Mouse (Mus musculus) hindbrain, embryonic 16.5 days (tissue): ENCODE data around the gene Kif3a. TPM values are rescaled to one million over a fixed set of nuclear protein-coding genes. Genes with fewer than 3 reads are reported as not detected.

Source experiments
- ATAC-seq: fragments of 200-750 bp; cut with Nextera tagmentation; 2 replicates; pipeline ENCODE4 v1.8.0; 2017; ENCODE audit warnings: moderate TSS enrichment, moderate library complexity
- H3K27ac ChIP-seq: fragments of 300-500 bp; sonication (generic); 2 replicates; pipeline ENCODE4 v1.5.1; 2014; ENCODE audit warnings: low read depth, mild to moderate bottlenecking, control low read depth, low read length, moderate library complexity
- H3K27me3 ChIP-seq: fragments of 300-500 bp; sonication (generic); replicated peaks from 2 replicates; pipeline ENCODE4 v1.6.1; 2014; ENCODE audit warnings: low read length; ENCODE audit not compliant: control insufficient read depth, insufficient read depth
- H3K36me3 ChIP-seq: fragments of 300-500 bp; sonication (generic); 2 replicates; pipeline ENCODE4 v1.6.1; 2014; ENCODE audit warnings: mild to moderate bottlenecking, low read length, moderate library complexity, mixed read lengths; ENCODE audit not compliant: control insufficient read depth, insufficient read depth
- H3K4me1 ChIP-seq: fragments of 300-500 bp; sonication (generic); 2 replicates; pipeline ENCODE4 v1.6.1; 2014; ENCODE audit warnings: low read depth, low read length; ENCODE audit not compliant: control insufficient read depth, insufficient read depth
- H3K4me2 ChIP-seq: fragments of 300-500 bp; sonication (generic); 2 replicates; pipeline ENCODE4 v1.6.1; 2014; ENCODE audit warnings: mild to moderate bottlenecking, low read length, control low read depth, moderate library complexity
- H3K4me3 ChIP-seq: fragments of 300-500 bp; sonication (generic); 2 replicates; pipeline ENCODE4 v1.5.1; 2014; ENCODE audit warnings: mild to moderate bottlenecking, low read length, control low read depth, moderate library complexity
- H3K9ac ChIP-seq: fragments of 300-500 bp; sonication (generic); 2 replicates; pipeline ENCODE4 v1.6.1; 2014; ENCODE audit warnings: low read depth, mild to moderate bottlenecking, control low read depth, low read length, moderate library complexity
- H3K9me3 ChIP-seq: fragments of 300-500 bp; sonication (generic); 2 replicates; pipeline ENCODE4 v1.6.1; 2014; ENCODE audit warnings: mild to moderate bottlenecking, low read length, moderate library complexity; ENCODE audit not compliant: control insufficient read depth
- WGBS: fragments of 180-500 bp; shearing (Covaris S2); extraction: QIAGEN DNeasy Blood & Tissue Kit; methylation state at CpG from one replicate; pipeline ENCODE4 v1.1.7; 2014; 5-methylcytosine and 5-hydroxymethylcytosine counted together
- polyA plus RNA-seq: library from polyadenylated mRNA; unstranded; fragments of >200 nt; fragmentation: Nextera tagmentation; extraction: Ambion mirVana; gene quantifications from 2 replicates; pipeline ENCODE4 v1.2.1, GENCODE M21; 2015

Kif3a gene
- polyA plus RNA-seq, 1 experiment from 2014 or later = 352 TPM

GRCm38 (mm10) chr11:53523545-53524405 lies 43.4 kb upstream of the Kif3a start:
- WGBS = 86% methylated on average over 14 of the region's 14 CpGs
- peaks cover 20% of the 10 kb centered on the region for H3K4me1 ChIP-seq
- no peak overlapping the region for H3K4me2 ChIP-seq
- no peak overlapping the region for H3K9ac ChIP-seq
- no peak overlapping the region for H3K4me3 ChIP-seq
- ATAC-seq = no peak
- H3K27ac ChIP-seq = no peak overlapping the region
- H3K36me3 ChIP-seq = no peaks in the 10 kb centered on the region
- H3K27me3 ChIP-seq = no peaks in the 10 kb centered on the region
- no peaks in the 10 kb centered on the region for H3K9me3 ChIP-seq

- H3K9ac ChIP-seq = no peak overlapping the region
- H3K4me1 ChIP-seq = peaks cover 17% of the 10 kb centered on the region
- WGBS = 71% methylated on average over 6 of the region's 6 CpGs
- no peak overlapping the region for H3K27ac ChIP-seq
- no peak overlapping the region for H3K4me2 ChIP-seq
- no peaks in the 10 kb centered on the region for H3K27me3 ChIP-seq
- no peaks in the 10 kb centered on the region for H3K9me3 ChIP-seq
- H3K36me3 ChIP-seq = no peaks in the 10 kb centered on the region
- H3K4me3 ChIP-seq = no peak overlapping the region
- ATAC-seq = no peak
These were observed 42.3 kb upstream of the Kif3a start for GRCm38 (mm10) chr11:53524905-53525304.

GRCm38 (mm10) chr11:53525461-53525860 lies 41.7 kb upstream of the Kif3a start:
- no peak for ATAC-seq
- WGBS = 54% methylated on average over 4 of the region's 4 CpGs
- no peak overlapping the region for H3K4me2 ChIP-seq
- H3K36me3 ChIP-seq = no peaks in the 10 kb centered on the region
- no peaks in the 10 kb centered on the region for H3K9me3 ChIP-seq
- H3K9ac ChIP-seq = no peak overlapping the region
- H3K4me3 ChIP-seq = no peak overlapping the region
- H3K4me1 ChIP-seq = peaks cover 15% of the 10 kb centered on the region
- no peaks in the 10 kb centered on the region for H3K27me3 ChIP-seq
- no peak overlapping the region for H3K27ac ChIP-seq

GRCm38 (mm10) chr11:53528397-53529252 lies 38.6 kb upstream of the Kif3a start:
- H3K9me3 ChIP-seq = no peaks in the 10 kb centered on the region
- H3K4me3 ChIP-seq = no peak overlapping the region
- H3K36me3 ChIP-seq = peaks cover 3% of the 10 kb centered on the region; the same call in 1 of the 2 replicates
- H3K27me3 ChIP-seq = no peaks in the 10 kb centered on the region
- no peak for ATAC-seq
- H3K27ac ChIP-seq = no peak overlapping the region
- 79% methylated on average over 9 of the region's 9 CpGs for WGBS
- no peak overlapping the region for H3K4me2 ChIP-seq
- H3K4me1 ChIP-seq = no peaks in the 10 kb centered on the region; the same call in 1 of the 2 replicates
- no peak overlapping the region for H3K9ac ChIP-seq

- no peak overlapping the region for H3K4me2 ChIP-seq
These were observed 38.0 kb upstream of the Kif3a start for GRCm38 (mm10) chr11:53529253-53529557.

GRCm38 (mm10) chr11:53530001-53530400 lies 37.2 kb upstream of the Kif3a start:
- no peak overlapping the region for H3K27ac ChIP-seq
- WGBS = 83% methylated on average over 9 of the region's 9 CpGs
- H3K4me3 ChIP-seq = no peak overlapping the region
- no peaks in the 10 kb centered on the region for H3K9me3 ChIP-seq
- H3K9ac ChIP-seq = no peak overlapping the region
- peaks cover 16% of the 10 kb centered on the region for H3K36me3 ChIP-seq
- no peak overlapping the region for H3K4me2 ChIP-seq
- no peaks in the 10 kb centered on the region; the same call in 1 of the 2 replicates for H3K4me1 ChIP-seq
- H3K27me3 ChIP-seq = no peaks in the 10 kb centered on the region
- no peak for ATAC-seq

More at GRCm38 (mm10) chr11:53529253-53529557, 38.0 kb upstream of the Kif3a start:
- H3K9ac ChIP-seq = no peak overlapping the region
- no peaks in the 10 kb centered on the region; the same call in 1 of the 2 replicates for H3K4me1 ChIP-seq
- peaks cover 8% of the 10 kb centered on the region for H3K36me3 ChIP-seq
- no peak overlapping the region for H3K27ac ChIP-seq
- ATAC-seq = no peak
- 52% methylated on average over 6 of the region's 6 CpGs for WGBS
- no peak overlapping the region for H3K4me3 ChIP-seq
- H3K9me3 ChIP-seq = no peaks in the 10 kb centered on the region
- no peaks in the 10 kb centered on the region for H3K27me3 ChIP-seq

GRCm38 (mm10) chr11:53531578-53532230 lies 35.5 kb upstream of the Kif3a start:
- WGBS = 92% methylated on average over 10 of the region's 10 CpGs
- H3K27ac ChIP-seq = no peak overlapping the region
- H3K4me1 ChIP-seq = no peaks in the 10 kb centered on the region; the same call in 1 of the 2 replicates
- no peak overlapping the region for H3K4me3 ChIP-seq
- peaks cover 29% of the 10 kb centered on the region for H3K36me3 ChIP-seq
- no peaks in the 10 kb centered on the region for H3K9me3 ChIP-seq
- H3K9ac ChIP-seq = no peak overlapping the region
- H3K27me3 ChIP-seq = no peaks in the 10 kb centered on the region
- ATAC-seq = no peak
- no peak overlapping the region for H3K4me2 ChIP-seq

GRCm38 (mm10) chr11:53532231-53532620 lies 35.0 kb upstream of the Kif3a start:
- Histone ChIP-seq H3K27ac (no peak overlapping the region), H3K4me3 (no peak overlapping the region), H3K36me3 (peaks cover 32% of the 10 kb centered on the region), H3K9me3 (no peaks in the 10 kb centered on the region), H3K9ac (no peak overlapping the region), H3K4me1 (no peaks in the 10 kb centered on the region; the same call in 1 of the 2 replicates), H3K27me3 (no peaks in the 10 kb centered on the region), H3K4me2 (no peak overlapping the region)
- no peak for ATAC-seq
- WGBS = 85% methylated on average over 1 of the region's 1 CpGs
